Mouse (Mus musculus) testis, adult 2 months (tissue): ENCODE results near the gene Gm128. TPM values are rescaled to one million over a fixed set of nuclear protein-coding genes. Genes with fewer than 3 reads are reported as not detected.

Experiments
- H3K27ac ChIP-seq: fragments of 200-500 bp; 2 replicates; pipeline ENCODE4 v1.5.1; 2012; ENCODE audit warnings: low read depth, low read length; ENCODE audit not compliant: control insufficient read depth, insufficient read depth
- H3K27me3 ChIP-seq: fragments of 200-500 bp; 2 replicates; pipeline ENCODE4 v1.6.1; 2012; ENCODE audit warnings: mild to moderate bottlenecking, low read length, moderate library complexity; ENCODE audit not compliant: control insufficient read depth, insufficient read depth
- H3K36me3 ChIP-seq: fragments of 200-500 bp; 2 replicates; pipeline ENCODE4 v1.6.1; 2012; ENCODE audit warnings: mild to moderate bottlenecking, low read length; ENCODE audit not compliant: control insufficient read depth, insufficient read depth
- H3K4me1 ChIP-seq: fragments of 200-500 bp; 2 replicates; pipeline ENCODE4 v1.6.1; 2012; ENCODE audit warnings: low read length; ENCODE audit not compliant: control insufficient read depth, insufficient read depth
- H3K4me3 ChIP-seq: fragments of 200-500 bp; 2 replicates; pipeline ENCODE4 v1.5.1; 2012; ENCODE audit warnings: low read depth, mild to moderate bottlenecking, low read length, moderate library complexity, mixed read lengths; ENCODE audit not compliant: control insufficient read depth
- CTCF ChIP-seq: fragments of 200-500 bp; IDR thresholded peaks from 2 replicates; pipeline ENCODE4 v1.5.1; 2012; ENCODE audit warnings: low read depth, mild to moderate bottlenecking, inconsistent platforms, low read length, moderate library complexity; ENCODE audit not compliant: control insufficient read depth, insufficient read depth, insufficient replicate concordance
- POLR2A ChIP-seq: fragments of 200-500 bp; IDR thresholded peaks from 2 replicates; pipeline ENCODE4 v1.6.1; 2012; ENCODE audit warnings: low read depth, mild to moderate bottlenecking, inconsistent platforms, low read length, moderate library complexity; ENCODE audit not compliant: control insufficient read depth
- polyA plus RNA-seq: library from polyadenylated mRNA; depleted of rRNA; stranded (reverse); fragments of >200 nt; gene quantifications from 2 replicates; pipeline ENCODE4 v1.2.3, GENCODE M21; 2012

Gene Gm128
- polyA plus RNA-seq, 1 experiment = 603 TPM

DNA sequence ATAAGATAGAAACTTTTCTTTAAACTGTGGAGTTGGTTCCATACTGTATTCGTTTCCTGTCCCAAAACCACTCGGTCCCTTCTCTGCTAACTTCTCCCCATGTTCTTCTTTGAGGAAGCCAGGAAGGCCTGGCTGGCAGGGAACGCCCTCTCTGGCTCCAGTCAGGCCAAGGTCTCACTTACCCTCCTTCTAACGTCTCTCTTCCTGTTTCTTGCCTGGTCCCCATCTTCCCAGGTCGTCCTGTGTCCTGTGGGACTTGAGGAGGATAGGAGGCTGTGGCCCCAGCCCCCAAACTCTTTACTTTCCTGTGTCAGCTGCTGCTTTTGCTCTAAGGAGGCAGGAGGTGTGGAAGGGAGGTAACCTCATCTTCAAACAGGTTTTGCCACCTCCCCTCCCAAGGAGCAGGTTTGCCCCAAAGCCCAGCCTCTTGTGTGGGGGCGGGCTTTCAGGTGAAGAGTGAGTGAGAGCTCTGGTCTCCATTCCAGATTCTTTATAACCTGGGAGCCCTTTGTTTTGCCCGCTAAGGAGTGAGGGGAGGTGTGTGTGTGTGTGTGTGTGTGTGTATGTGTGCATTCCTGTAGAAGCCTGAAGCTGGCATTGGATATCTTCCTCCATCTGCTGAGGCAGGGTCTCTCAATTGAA, 9.5 kb upstream of the Gm128 start, which contains the start of gene Bnipl:
TSS of gene Bnipl (minus strand) at position 411 of the 642 bp plus-strand sequence.
- Histone ChIP-seq H3K36me3 (no peaks in the 10 kb centered on the region), H3K27ac (no peak within 1 kb of the TSS; the same call in 1 of the 2 replicates), H3K4me3 (no peak within 1 kb of the TSS), H3K27me3 (no peaks in the 10 kb centered on the region), H3K4me1 (peaks cover 6% of the 10 kb centered on the region)
- TF ChIP-seq POLR2A (no peak), CTCF (no peak)

DNA sequence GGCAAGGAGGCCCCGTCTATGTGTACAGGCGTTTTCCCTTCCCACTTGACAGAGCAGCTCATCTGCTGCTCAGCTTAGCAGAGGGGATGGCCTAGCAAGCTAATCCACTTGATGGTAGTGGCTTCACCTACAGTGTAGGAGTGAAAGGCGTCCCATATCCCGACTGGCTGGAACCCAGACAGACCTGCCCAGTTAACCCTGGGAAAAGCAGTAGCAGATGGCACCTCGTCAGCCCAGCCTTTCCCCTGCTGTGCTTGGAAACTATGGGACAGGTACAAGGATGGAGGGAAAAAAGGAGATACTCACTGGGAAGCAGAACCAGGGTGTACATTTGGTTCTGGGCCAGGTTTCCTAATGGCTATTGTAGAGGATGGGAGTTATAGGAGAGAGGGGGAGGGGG, 9.0 kb upstream of the Gm128 start:
- no peaks in the 10 kb centered on the region for H3K27me3 ChIP-seq
- TF ChIP-seq POLR2A = no peak
- no peak for TF ChIP-seq CTCF
- no peak overlapping the region for H3K27ac ChIP-seq
- H3K4me3 ChIP-seq = no peak overlapping the region
- no peaks in the 10 kb centered on the region for H3K36me3 ChIP-seq
- H3K4me1 ChIP-seq = peaks cover 6% of the 10 kb centered on the region

DNA sequence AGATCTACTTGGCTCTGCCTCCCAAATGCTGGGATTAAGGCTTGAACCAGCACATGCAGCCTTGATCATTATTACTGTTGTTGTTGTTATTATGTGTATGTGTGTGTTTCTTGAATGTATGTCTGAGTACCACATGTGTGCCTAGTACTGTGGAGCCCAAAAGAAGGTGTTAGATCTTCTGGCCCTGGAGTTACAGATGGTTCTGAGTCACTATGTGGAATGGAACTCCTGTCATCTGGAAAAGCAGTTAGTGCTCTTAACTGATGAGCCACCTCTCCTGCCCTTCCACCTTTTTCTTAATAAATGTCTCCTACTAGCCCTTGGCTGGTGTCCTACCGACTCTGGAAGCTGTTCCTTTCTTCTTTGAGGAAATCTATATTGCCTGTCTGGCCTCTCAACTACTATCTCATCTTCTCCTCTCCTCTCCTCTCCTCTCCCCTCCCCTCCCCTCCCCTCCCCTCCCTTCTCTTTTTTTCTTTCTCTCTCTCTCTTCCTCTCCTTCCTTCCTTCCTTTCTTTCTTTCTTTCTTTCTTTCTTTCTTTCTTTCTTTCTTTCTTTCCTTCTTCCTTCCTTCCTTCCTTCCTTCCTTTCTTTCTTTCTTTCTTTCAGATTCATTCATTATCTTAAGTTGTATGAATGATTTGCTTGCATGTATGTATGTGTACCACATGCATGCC, 6.4 kb upstream of the Gm128 start:
- H3K4me1 ChIP-seq = peaks cover 6% of the 10 kb centered on the region
- no peak for TF ChIP-seq POLR2A
- no peak for TF ChIP-seq CTCF
- no peaks in the 10 kb centered on the region for H3K27me3 ChIP-seq
- H3K36me3 ChIP-seq = no peaks in the 10 kb centered on the region
- H3K4me3 ChIP-seq = no peak overlapping the region
- H3K27ac ChIP-seq = no peak overlapping the region

- Histone ChIP-seq H3K27me3 (no peaks in the 10 kb centered on the region), H3K36me3 (no peaks in the 10 kb centered on the region), H3K4me3 (no peak overlapping the region), H3K27ac (0 out of 2 replicates have a peak overlapping the region, but pooled peaks have one; percentile 14), H3K4me1 (peaks cover 6% of the 10 kb centered on the region)
- TF ChIP-seq POLR2A = no peak
- no peak for TF ChIP-seq CTCF
These were observed 5.2 kb upstream of the Gm128 start for GRCm38 (mm10) chr3:95246465-95247231.

GRCm38 (mm10) chr3:95243086-95243485, 1.7 kb upstream of the Gm128 start:
- H3K27ac ChIP-seq = no peak overlapping the region
- TF ChIP-seq POLR2A = no peak
- TF ChIP-seq CTCF = no peak
- peaks cover 11% of the 10 kb centered on the region for H3K4me1 ChIP-seq
- H3K36me3 ChIP-seq = no peaks in the 10 kb centered on the region; the same call in 1 of the 2 replicates
- no peaks in the 10 kb centered on the region for H3K27me3 ChIP-seq
- peak overlapping the region; percentile 28 for H3K4me3 ChIP-seq

- no peak for TF ChIP-seq CTCF
- TF ChIP-seq POLR2A = peak; percentile 83
- Histone ChIP-seq H3K27ac (peak overlapping the region; percentile 93), H3K4me1 (peaks cover 11% of the 10 kb centered on the region), H3K4me3 (peak overlapping the region; percentile 92), H3K36me3 (no peaks in the 10 kb centered on the region; the same call in 1 of the 2 replicates), H3K27me3 (no peaks in the 10 kb centered on the region)
These were observed 498 bp downstream of the Gm128 start for GRCm38 (mm10) chr3:95240900-95241299.

GRCm38 (mm10) chr3:95239971-95240370, 1.4 kb downstream of the Gm128 start:
- Histone ChIP-seq H3K27me3 (no peaks in the 10 kb centered on the region), H3K27ac (peak overlapping the region; percentile 93), H3K4me1 (peaks cover 11% of the 10 kb centered on the region), H3K4me3 (peak overlapping the region; percentile 92), H3K36me3 (no peaks in the 10 kb centered on the region; the same call in 1 of the 2 replicates)
- TF ChIP-seq POLR2A = no peak
- TF ChIP-seq CTCF = no peak

DNA sequence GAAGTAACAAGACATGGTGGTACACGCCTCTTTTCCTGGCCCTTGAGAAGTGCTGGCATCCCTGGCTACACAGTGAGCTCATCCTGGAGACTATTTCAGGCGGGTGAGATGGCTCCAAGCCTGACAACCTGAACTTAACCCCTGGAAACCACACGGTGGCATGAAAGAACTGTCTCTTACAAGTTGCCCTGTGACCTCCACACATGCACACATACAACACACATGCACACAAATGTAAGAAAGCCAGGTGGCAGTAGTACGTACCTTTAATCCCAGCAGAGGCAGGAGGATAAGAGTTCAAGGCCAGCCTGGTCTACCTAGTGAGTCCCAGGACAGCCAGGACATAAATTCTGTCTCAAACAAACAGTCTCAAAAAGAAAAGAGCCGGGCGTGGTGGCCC, 2.4 kb downstream of the Gm128 start:
- H3K27ac ChIP-seq = no peak overlapping the region
- no peak for TF ChIP-seq POLR2A
- TF ChIP-seq CTCF = no peak
- H3K36me3 ChIP-seq = no peaks in the 10 kb centered on the region; the same call in 1 of the 2 replicates
- H3K4me3 ChIP-seq = peak overlapping the region; percentile 92
- H3K27me3 ChIP-seq = no peaks in the 10 kb centered on the region
- H3K4me1 ChIP-seq = peaks cover 11% of the 10 kb centered on the region
